ENCODE assay signal across 8 mouse cellular contexts in the genomic region with DNA sequence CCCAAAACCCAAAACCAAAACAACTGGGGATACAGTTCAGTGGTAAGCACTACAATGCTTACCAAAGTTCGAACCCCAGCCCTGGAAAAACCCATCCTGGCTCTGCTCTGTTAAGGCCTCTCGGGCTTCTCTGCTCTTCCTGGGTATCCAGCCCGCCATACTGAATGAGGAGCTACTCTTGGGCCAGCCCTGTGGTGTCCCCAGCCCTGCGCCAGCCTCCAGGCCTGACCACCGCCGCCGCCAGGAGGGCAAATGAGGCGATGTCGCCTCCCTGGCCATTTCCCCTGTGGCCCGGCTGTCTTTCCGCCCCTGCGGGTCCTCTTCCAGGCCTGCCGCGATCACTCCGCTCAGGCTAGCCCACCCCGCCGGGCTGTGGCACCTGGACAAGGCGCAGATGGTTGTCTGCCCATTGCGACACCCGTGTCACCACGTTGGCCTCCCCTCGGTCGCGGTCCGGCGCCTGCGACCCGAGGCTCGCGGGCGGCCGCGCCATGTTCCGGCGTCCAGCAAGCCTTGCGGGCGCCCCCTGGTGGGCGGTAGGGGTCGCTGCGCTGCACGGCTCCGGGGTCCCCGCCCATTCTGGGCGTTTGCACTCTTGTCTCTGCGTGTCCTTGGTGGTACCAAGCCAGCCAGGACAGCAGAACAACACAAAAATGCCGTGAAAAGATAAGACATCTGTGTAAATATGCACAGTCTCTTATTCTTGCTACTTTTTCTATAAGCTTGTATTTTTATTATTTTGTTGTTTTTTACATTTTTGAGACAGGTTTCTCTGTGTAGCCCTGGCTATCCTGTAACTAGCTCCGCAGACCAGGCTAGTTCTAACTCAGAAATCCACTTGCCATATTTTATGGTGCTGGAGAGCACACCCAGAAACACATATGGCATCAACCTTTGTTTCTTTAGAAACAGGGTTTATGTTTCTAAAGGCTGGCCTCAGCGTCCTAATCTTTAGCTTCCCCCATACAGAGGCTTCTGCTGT. TPM values are rescaled to one million over a fixed set of nuclear protein-coding genes. Genes with fewer than 3 reads are reported as not detected.
DNase-seq lines count a peak whose midpoint lies in the region; ATAC-seq and TF ChIP-seq lines count a peak whose summit lies in the region.

A gene (minus strand): TSS at position 595 of the 982 bp plus-strand sequence.

- H3K9ac ChIP-seq in ES-Bruce4 (ENCODE audit: low read depth, poor library complexity, severe bottlenecking): peak within 1 kb of the TSS; percentile 68
- peak within 1 kb of the TSS; percentile 88 for H3K9ac ChIP-seq in forebrain, embryonic 14.5 days (ENCODE audit: low read length)
- H3K9ac ChIP-seq in neural tube, embryonic 15.5 days (replicated peaks): peak within 1 kb of the TSS; percentile 87

- DNase-seq in forebrain, embryonic 14.5 days (ENCODE audit: low spot score): peak; percentile 90
- DNase-seq in heart, postnatal 14 days: peak; percentile 93 to 97
- peak; percentile 93 for DNase-seq in layer of hippocampus, adult 11-12 months (ENCODE audit: low spot score)
- DNase-seq in lung, adult 18-20 months: peak; percentile 85 to 90
- DNase-seq in testis, postnatal 14 days (ENCODE audit: low spot score): peak; percentile 87

- no peaks in the 10 kb centered on the region for H3K36me3 ChIP-seq in ES-Bruce4 (ENCODE audit: control insufficient read depth, insufficient read depth, low read length, poor library complexity, severe bottlenecking)
- no peaks in the 10 kb centered on the region for H3K36me3 ChIP-seq in forebrain, embryonic 14.5 days (ENCODE audit: control insufficient read depth, insufficient read depth, low read length)
- H3K36me3 ChIP-seq in neural tube, embryonic 15.5 days: no peaks in the 10 kb centered on the region

- H3K4me2 ChIP-seq in forebrain, embryonic 14.5 days (ENCODE audit: low read length): peak within 1 kb of the TSS; percentile 62
- peak within 1 kb of the TSS; percentile 70 for H3K4me2 ChIP-seq in neural tube, embryonic 15.5 days

- H3K9me3 ChIP-seq in ES-Bruce4 (replicated peaks; ENCODE audit: control insufficient read depth, insufficient read depth, low read length, poor library complexity, severe bottlenecking): no peaks in the 10 kb centered on the region
- no peaks in the 10 kb centered on the region for H3K9me3 ChIP-seq in forebrain, embryonic 14.5 days (replicated peaks; ENCODE audit: control insufficient read depth, low read length)
- H3K9me3 ChIP-seq in neural tube, embryonic 15.5 days (replicated peaks): no peaks in the 10 kb centered on the region

- H3K4me1 ChIP-seq in ES-Bruce4 (ENCODE audit: control insufficient read depth, insufficient read depth, low read length): no peaks in the 10 kb centered on the region
- no peaks in the 10 kb centered on the region for H3K4me1 ChIP-seq in forebrain, embryonic 14.5 days (ENCODE audit: control insufficient read depth, insufficient read depth, low read length)
- H3K4me1 ChIP-seq in neural tube, embryonic 15.5 days: no peaks in the 10 kb centered on the region

- TF ChIP-seq POLR2A in ES-Bruce4 (IDR thresholded peaks at IDR 0.05; ENCODE audit: insufficient read depth, low read length): no peak

- ATAC-seq in cerebellum, adult (ENCODE audit: insufficient number of reproducible peaks, low FRiP score, low TSS enrichment): peak; percentile 96
- peak; percentile 98 for ATAC-seq in forebrain, embryonic 14.5 days
- peak; percentile 98 for ATAC-seq in neural tube, embryonic 15.5 days (ENCODE audit: low FRiP score)

- H3K27ac ChIP-seq in ES-Bruce4 (ENCODE audit: insufficient read depth, low read length): no peak within 1 kb of the TSS
- H3K27ac ChIP-seq in forebrain, embryonic 14.5 days (ENCODE audit: low read depth, low read length): peak within 1 kb of the TSS; percentile 39; the same call in 1 of the 2 replicates
- H3K27ac ChIP-seq in neural tube, embryonic 15.5 days (replicated peaks): peak within 1 kb of the TSS; percentile 72

- H3K4me3 ChIP-seq in ES-Bruce4 (ENCODE audit: low read depth, low read length): peak within 1 kb of the TSS; percentile 75
- H3K4me3 ChIP-seq in forebrain, embryonic 14.5 days (ENCODE audit: low read depth, low read length): peak within 1 kb of the TSS; percentile 66
- peak within 1 kb of the TSS; percentile 79 for H3K4me3 ChIP-seq in neural tube, embryonic 15.5 days (replicated peaks)

- WGBS in forebrain, embryonic 14.5 days: 5% methylated on average over 48 of the region's 48 CpGs
- WGBS in neural tube, embryonic 15.5 days: 6% methylated on average over 43 of the region's 48 CpGs

- TF ChIP-seq EP300 in ES-Bruce4 (IDR thresholded peaks at IDR 0.05; ENCODE audit: insufficient read depth, low read depth, low read length): no peak

- intact Hi-C loops in heart, postnatal 14 days (cut with DNase I): loop anchor here (5.0 kb wide), 2 partner anchors 33 to 377 kb away; a partner anchor contains a TSS

- TF ChIP-seq CTCF in ES-Bruce4 (IDR thresholded peaks at IDR 0.05; ENCODE audit: low read depth, low read length): peak; percentile 65

- H3K27me3 ChIP-seq in ES-Bruce4 (ENCODE audit: control insufficient read depth, insufficient read depth, low read length, poor library complexity, severe bottlenecking): no peaks in the 10 kb centered on the region
- H3K27me3 ChIP-seq in forebrain, embryonic 14.5 days (replicated peaks; ENCODE audit: control insufficient read depth, insufficient read depth, low read length): no peaks in the 10 kb centered on the region
- H3K27me3 ChIP-seq in neural tube, embryonic 15.5 days (replicated peaks): no peaks in the 10 kb centered on the region

RNA-seq across cellular contexts. Expression of the gene that starts here (rescaled TPM):
- polyA plus RNA-seq in ES-Bruce4 (2011; ENCODE audit: insufficient read depth, insufficient read length, low read depth, missing spikeins): 4.3 and 5.3 TPM in 2 replicates
- polyA plus RNA-seq in forebrain, embryonic 14.5 days (2014; fragmentation: Nextera tagmentation; extraction: Ambion mirVana): 4.8 and 5.3 TPM in 2 replicates
- 1 to 10 TPM; 6.2 to 7.2 TPM for total RNA-seq in heart, postnatal 14 days (2021)
- polyA plus RNA-seq in neural tube, embryonic 15.5 days (2015; fragmentation: Nextera tagmentation; extraction: Ambion mirVana): 7.7 and 8.0 TPM in 2 replicates
